Mouse (Mus musculus) megakaryocyte, embryonic 14.5 days (primary cell): Measurements from ENCODE around the gene Grap2.

Experiments used
- FLI1 ChIP-seq: IDR thresholded peaks from 2 replicates; pipeline ENCODE4 v1.6.1; 2012; ENCODE audit warnings: low read length, inconsistent platforms, mixed read lengths
- GATA1 ChIP-seq: IDR thresholded peaks from 3 replicates; pipeline ENCODE4 v1.6.1; 2012; ENCODE audit warnings: mixed read lengths, low read length, inconsistent platforms, borderline replicate concordance

GRCm38 (mm10) chr15:80674700-80675099, 102.3 kb downstream of the Grap2 start:
- TF ChIP-seq FLI1 (no peak), GATA1 (no peak)
